Mouse (Mus musculus): ENCODE measurements around the gene Abcb1a. TPM values are rescaled to one million over a fixed set of nuclear protein-coding genes. Genes with fewer than 3 reads are reported as not detected.

Abcb1a gene
- total and polyA plus RNA-seq, 3 experiments, result 0.82 to 1.5 (median 0.93) TPM

- peak overlapping the region; percentile 67; the same call in 1 of the 2 replicates for H3K4me2 ChIP-seq (ENCODE audit: insufficient read depth, low read depth, poor library complexity, severe bottlenecking)
- dilution Hi-C loops (cut with MboI; ENCODE audit: extremely low pct_ligation_motif_present, extremely low pct_unique_long_range_greater_than_20kb, low sequenced_read_pairs), result no loop called here
- in situ Hi-C loops (cut with MboI; ENCODE audit: low pct_ligation_motif_present, low pct_unique_long_range_greater_than_20kb, low sequenced_read_pairs), result no loop called here
Observed at GRCm38 (mm10) chr5:8722224-8722623, 62.3 kb downstream of the Abcb1a start.

GRCm38 (mm10) chr5:8722867-8723266, 63.0 kb downstream of the Abcb1a start:
- dilution Hi-C loops (cut with MboI; ENCODE audit: extremely low pct_ligation_motif_present, extremely low pct_unique_long_range_greater_than_20kb, low sequenced_read_pairs), result no loop called here
- in situ Hi-C loops (cut with MboI; ENCODE audit: low pct_ligation_motif_present, low pct_unique_long_range_greater_than_20kb, low sequenced_read_pairs), result no loop called here
- H3K27me3 ChIP-seq (replicated peaks), result no peaks in the 10 kb centered on the region
- no peak overlapping the region for H3K4me2 ChIP-seq (ENCODE audit: insufficient read depth, low read depth, poor library complexity, severe bottlenecking)
- TF ChIP-seq PAX5 (IDR thresholded peaks at IDR 0.05; ENCODE audit: low read length) (no peak), EP300 (IDR thresholded peaks at IDR 0.05; ENCODE audit: low read length) (no peak)
- peak; percentile 17 for DNase-seq (ENCODE audit: extremely low read depth)
- no peak overlapping the region for H3K4me3 ChIP-seq (replicated peaks in 1 of 3; ENCODE audit: low read depth in 2 of 3, low read length in 2 of 3, poor library complexity in 1 of 3)
- peaks cover 5 to 23% of the 10 kb centered on the region in 2 experiments for H3K4me1 ChIP-seq (ENCODE audit: control insufficient read depth in 1 of 2, insufficient read depth in 2 of 2)
- H3K36me3 ChIP-seq (replicated peaks in 1 of 2; ENCODE audit: control insufficient read depth in 1 of 2, insufficient read depth in 1 of 2, low read length in 1 of 2), result no peaks in the 10 kb centered on the region
- no peak overlapping the region for H3K9ac ChIP-seq (ENCODE audit: insufficient read depth, low read depth)
- H3K79me2 ChIP-seq (replicated peaks; ENCODE audit: control insufficient read depth, extremely low read depth, insufficient read depth, poor library complexity, severe bottlenecking), result no peaks in the 10 kb centered on the region
- no peaks in the 10 kb centered on the region for H3K9me3 ChIP-seq (replicated peaks; ENCODE audit: low read length)
- no peak overlapping the region; the same call in 1 of the 2 replicates for H3K27ac ChIP-seq (ENCODE audit: insufficient read depth, low read depth)

More at GRCm38 (mm10) chr5:8722224-8722623, 62.3 kb downstream of the Abcb1a start:
- H3K27me3 ChIP-seq (replicated peaks), result no peaks in the 10 kb centered on the region
- peak overlapping the region; percentile 64 for H3K9ac ChIP-seq (ENCODE audit: insufficient read depth, low read depth)
- H3K4me1 ChIP-seq (ENCODE audit: control insufficient read depth in 1 of 2, insufficient read depth in 2 of 2), result peaks cover 5 to 23% of the 10 kb centered on the region in 2 experiments
- H3K27ac ChIP-seq (ENCODE audit: insufficient read depth, low read depth), result no peak overlapping the region
- no peaks in the 10 kb centered on the region for H3K36me3 ChIP-seq (replicated peaks in 1 of 2; ENCODE audit: control insufficient read depth in 1 of 2, insufficient read depth in 1 of 2, low read length in 1 of 2)
- H3K9me3 ChIP-seq (replicated peaks; ENCODE audit: low read length), result no peaks in the 10 kb centered on the region
- H3K79me2 ChIP-seq (replicated peaks; ENCODE audit: control insufficient read depth, extremely low read depth, insufficient read depth, poor library complexity, severe bottlenecking), result no peaks in the 10 kb centered on the region
- DNase-seq (ENCODE audit: extremely low read depth), result peak; percentile 10
- no peak overlapping the region for H3K4me3 ChIP-seq (replicated peaks in 1 of 3; ENCODE audit: low read depth in 2 of 3, low read length in 2 of 3, poor library complexity in 1 of 3)
- TF ChIP-seq RCOR1 (conservative IDR thresholded peaks at IDR 0.05; ENCODE audit: low read depth, low read length) (no peak), EP300 (IDR thresholded peaks at IDR 0.05; ENCODE audit: low read length) (0 out of 2 replicates have a peak, but pooled peaks have one; percentile 17), USF1 (IDR thresholded peaks at IDR 0.05; ENCODE audit: low read depth, low read length) (no peak), MAFK (IDR thresholded peaks at IDR 0.05; ENCODE audit: insufficient replicate concordance, low read length) (no peak), PAX5 (IDR thresholded peaks at IDR 0.05; ENCODE audit: low read length) (no peak)

- TF ChIP-seq EP300 (IDR thresholded peaks at IDR 0.05; ENCODE audit: low read length) (no peak), TBP (conservative IDR thresholded peaks at IDR 0.05; ENCODE audit: low read depth, low read length) (no peak), ZMIZ1 (IDR thresholded peaks at IDR 0.05; ENCODE audit: low read depth, low read length) (no peak), PAX5 (IDR thresholded peaks at IDR 0.05; ENCODE audit: low read length) (no peak), ZC3H11A (IDR thresholded peaks at IDR 0.05; ENCODE audit: low read depth, low read length) (no peak), HCFC1 (IDR thresholded peaks at IDR 0.05; ENCODE audit: low read depth, low read length) (no peak), ETS1 (conservative IDR thresholded peaks at IDR 0.05; ENCODE audit: low read depth, low read length) (no peak), TCF12 (IDR thresholded peaks at IDR 0.05; ENCODE audit: low read depth, low read length) (no peak), POLR2A (IDR thresholded peaks at IDR 0.05; ENCODE audit: low read depth, low read length) (no peak), USF1 (IDR thresholded peaks at IDR 0.05; ENCODE audit: low read depth, low read length) (no peak), MAX (IDR thresholded peaks at IDR 0.05; ENCODE audit: low read length) (no peak), E2F4 (IDR thresholded peaks at IDR 0.05; ENCODE audit: insufficient replicate concordance, low read depth, low read length) (no peak), USF2 (conservative IDR thresholded peaks at IDR 0.05; ENCODE audit: low read depth, low read length) (no peak), SIN3A (IDR thresholded peaks at IDR 0.05; ENCODE audit: low read length) (no peak), SMC3 (IDR thresholded peaks at IDR 0.05; ENCODE audit: low read depth, low read length) (no peak), ZNF384 (IDR thresholded peaks at IDR 0.05; ENCODE audit: low read depth, low read length) (no peak), UBTF (IDR thresholded peaks at IDR 0.05; ENCODE audit: low read depth, low read length) (no peak)
- Histone ChIP-seq H3K79me2 (replicated peaks; ENCODE audit: control insufficient read depth, extremely low read depth, insufficient read depth, poor library complexity, severe bottlenecking) (no peaks in the 10 kb centered on the region), H3K36me3 (replicated peaks in 1 of 2; ENCODE audit: control insufficient read depth in 1 of 2, insufficient read depth in 1 of 2, low read length in 1 of 2) (no peaks in the 10 kb centered on the region), H3K27me3 (replicated peaks) (no peaks in the 10 kb centered on the region), H3K27ac (ENCODE audit: insufficient read depth, low read depth) (no peak overlapping the region), H3K4me2 (ENCODE audit: insufficient read depth, low read depth, poor library complexity, severe bottlenecking) (no peak overlapping the region), H3K4me3 (replicated peaks in 1 of 3; ENCODE audit: low read depth in 2 of 3, low read length in 2 of 3, poor library complexity in 1 of 3) (no peak overlapping the region), H3K9ac (ENCODE audit: insufficient read depth, low read depth) (no peak overlapping the region), H3K9me3 (replicated peaks; ENCODE audit: low read length) (no peaks in the 10 kb centered on the region), H3K4me1 (ENCODE audit: control insufficient read depth in 1 of 2, insufficient read depth in 2 of 2) (peaks cover 3 to 7% of the 10 kb centered on the region in 2 experiments)
- no peak for DNase-seq (ENCODE audit: extremely low read depth)
- in situ Hi-C loops (cut with MboI; ENCODE audit: low pct_ligation_motif_present, low pct_unique_long_range_greater_than_20kb, low sequenced_read_pairs) (no loop called here), dilution Hi-C loops (cut with MboI; ENCODE audit: extremely low pct_ligation_motif_present, extremely low pct_unique_long_range_greater_than_20kb, low sequenced_read_pairs) (no loop called here)
Observed at GRCm38 (mm10) chr5:8727760-8728159, 67.9 kb downstream of the Abcb1a start.
